Mouse (Mus musculus): ENCODE data around the gene Lce1k. TPM values are rescaled to one million over a fixed set of nuclear protein-coding genes. Genes with fewer than 3 reads are reported as not detected.

The Lce1k gene
- polyA plus RNA-seq (2015; fragmentation: Illumina TruSeq; extraction: RNeasy Lipid Tissue Mini Kit (QIAGEN cat#74804); ENCODE audit: insufficient read depth, low replicate concordance), result not detected

DNA sequence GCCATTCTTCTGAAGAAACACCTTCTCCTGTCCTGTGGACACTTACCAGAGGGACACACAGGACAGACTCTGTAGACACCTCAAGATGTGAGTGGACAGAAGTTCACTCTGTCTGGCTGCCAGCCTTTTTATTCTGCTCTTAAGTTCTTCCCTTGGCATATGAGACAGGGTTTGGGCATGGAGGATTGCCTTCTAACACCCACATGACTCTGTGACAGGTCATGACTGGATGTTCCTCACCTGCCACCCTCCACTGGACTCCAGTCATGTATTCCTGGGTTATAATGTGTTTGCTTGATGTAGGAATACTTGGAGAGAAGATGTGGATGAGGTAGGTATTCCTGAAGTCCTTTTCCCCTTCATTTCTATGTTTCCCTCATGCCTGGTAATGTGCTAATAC, at the start of gene Lce1k:
Gene Lce1k (minus strand): TSS at position 101 of the 400 bp plus-strand sequence.

DNA sequence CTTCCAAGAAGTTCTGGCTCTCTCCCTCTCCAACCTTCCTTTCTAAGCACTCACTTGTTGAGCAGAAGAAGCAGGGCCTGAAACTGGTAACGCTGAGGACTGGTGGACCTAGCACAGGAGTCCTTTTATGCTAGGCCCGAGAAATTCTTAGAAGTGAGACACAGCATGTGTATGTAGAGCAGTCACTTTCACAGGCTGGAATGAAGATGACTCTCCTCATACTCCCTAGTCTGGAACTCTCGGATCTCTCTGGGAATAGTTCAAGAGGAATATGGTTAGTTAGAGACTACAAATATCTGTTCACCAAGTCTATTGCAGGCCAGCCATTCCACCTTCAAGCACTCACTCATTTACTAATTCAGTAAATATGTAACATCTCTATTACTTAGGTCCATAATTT, 43.5 kb upstream of the Lce1k start, which contains the start of gene Lce1l:
Gene Lce1l (minus strand): TSS at position 101 of the 400 bp plus-strand sequence.

DNA sequence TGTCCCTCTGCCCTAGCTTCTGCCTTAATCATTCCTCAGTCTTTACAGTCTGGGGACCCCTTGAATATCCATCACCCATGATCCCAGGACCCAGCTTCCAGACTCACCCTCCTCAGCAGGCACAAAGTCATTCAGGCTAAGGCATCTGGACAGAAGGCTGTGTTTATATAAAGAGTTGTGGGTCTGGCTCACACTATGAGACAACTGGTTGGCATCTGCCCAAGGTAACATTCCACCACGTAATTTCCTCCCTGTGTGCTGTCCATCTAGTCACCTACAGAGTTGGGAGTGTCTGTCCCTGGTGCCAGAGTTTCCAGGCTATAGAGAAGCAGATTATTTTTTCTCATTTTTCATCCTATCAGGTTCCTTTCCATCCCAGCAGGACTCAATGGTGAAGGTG, 19.4 kb upstream of the Lce1k start, which contains the start of gene Kprp:
Gene Kprp (minus strand): TSS at position 140 of the 400 bp plus-strand sequence.

DNA sequence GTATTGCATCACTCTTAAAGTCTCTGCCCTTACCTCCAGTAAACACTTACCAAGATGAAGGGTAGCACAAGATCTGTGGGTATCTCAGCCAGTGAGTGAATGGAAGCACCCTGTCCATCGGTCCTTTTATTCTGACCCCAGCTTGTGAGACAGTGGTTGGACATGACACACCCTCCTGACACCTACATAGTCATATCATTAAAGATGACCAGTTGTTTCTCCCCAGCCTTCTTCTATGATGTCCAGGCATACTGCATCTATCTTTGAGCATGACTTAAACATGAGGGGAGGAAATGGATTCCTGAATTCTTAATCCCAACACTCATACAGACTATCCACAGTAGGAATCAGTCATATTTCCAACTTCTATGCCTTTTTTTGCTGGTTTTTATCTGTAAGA, 17.3 kb downstream of the Lce1k start, which contains the start of gene Lce1j:
Gene Lce1j (minus strand): TSS at position 101 of the 400 bp plus-strand sequence.

DNA sequence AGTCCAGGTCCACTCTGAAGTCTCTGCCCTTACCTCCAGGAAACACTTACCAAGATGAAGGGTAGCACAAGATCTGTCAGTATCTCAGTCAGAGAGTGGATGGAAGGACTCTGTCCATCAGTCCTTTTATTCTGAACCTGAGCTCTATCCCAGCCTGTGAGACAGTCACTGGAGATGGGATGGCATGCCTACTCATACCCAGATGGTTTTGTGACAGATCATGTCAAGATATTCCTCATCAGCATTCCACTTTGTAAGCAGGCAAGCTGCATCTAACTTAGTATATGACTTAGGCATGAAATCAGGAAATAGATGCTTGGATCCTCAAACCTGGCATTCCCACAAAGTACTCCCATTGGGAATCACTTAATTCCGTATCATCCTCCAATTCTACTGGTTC, 28.9 kb downstream of the Lce1k start, which contains the start of gene Lce1i:
Gene Lce1i (minus strand): TSS at position 101 of the 400 bp plus-strand sequence.

DNA sequence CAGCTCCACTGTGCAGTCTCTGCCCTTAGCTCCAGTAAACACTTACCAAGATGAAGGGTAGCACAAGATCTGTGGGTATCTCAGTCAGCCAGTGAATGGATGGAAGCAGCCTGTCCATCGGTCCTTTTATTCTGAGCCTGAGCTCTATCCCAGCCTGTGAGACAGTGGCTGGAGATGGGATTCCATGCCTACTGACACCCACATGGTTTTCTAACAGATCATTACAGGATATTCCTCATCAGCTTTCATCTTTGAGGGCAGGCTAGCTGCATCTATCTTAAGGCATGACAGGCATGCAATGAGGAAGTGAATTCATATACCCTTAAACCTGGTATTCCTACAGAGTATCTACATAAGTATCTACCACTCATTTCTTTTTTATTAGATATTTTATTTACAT, 42.7 kb downstream of the Lce1k start, which contains the start of gene Lce1h:
Gene Lce1h (minus strand): TSS at position 101 of the 400 bp plus-strand sequence.

Other genes starting within 250 kb of the Lce1k start
- gene Ivl, start 234.2 kb downstream of the Lce1k start, polyA plus RNA-seq (2015; fragmentation: Illumina TruSeq; extraction: RNeasy Lipid Tissue Mini Kit (QIAGEN cat#74804); ENCODE audit: insufficient read depth, low replicate concordance), result not detected
- not detected for gene Smcp, start 218.9 kb downstream of the Lce1k start, polyA plus RNA-seq (2015; fragmentation: Illumina TruSeq; extraction: RNeasy Lipid Tissue Mini Kit (QIAGEN cat#74804); ENCODE audit: insufficient read depth, low replicate concordance)
- not detected for gene 2210017I01Rik, start 200.4 kb downstream of the Lce1k start, polyA plus RNA-seq (2015; fragmentation: Illumina TruSeq; extraction: RNeasy Lipid Tissue Mini Kit (QIAGEN cat#74804); ENCODE audit: insufficient read depth, low replicate concordance)
- gene Lce6a, start 186.2 kb downstream of the Lce1k start, polyA plus RNA-seq (2015; fragmentation: Illumina TruSeq; extraction: RNeasy Lipid Tissue Mini Kit (QIAGEN cat#74804); ENCODE audit: insufficient read depth, low replicate concordance), result not detected
- gene Lce1a1, start 159.6 kb downstream of the Lce1k start, polyA plus RNA-seq (2015; fragmentation: Illumina TruSeq; extraction: RNeasy Lipid Tissue Mini Kit (QIAGEN cat#74804); ENCODE audit: insufficient read depth, low replicate concordance), result not detected
- gene Lce1b, start 151.0 kb downstream of the Lce1k start, polyA plus RNA-seq (2015; fragmentation: Illumina TruSeq; extraction: RNeasy Lipid Tissue Mini Kit (QIAGEN cat#74804); ENCODE audit: insufficient read depth, low replicate concordance), result not detected
- gene Lce1a2, start 137.6 kb downstream of the Lce1k start, polyA plus RNA-seq (2015; fragmentation: Illumina TruSeq; extraction: RNeasy Lipid Tissue Mini Kit (QIAGEN cat#74804); ENCODE audit: insufficient read depth, low replicate concordance), result not detected
- not detected for gene Lce1c, start 128.6 kb downstream of the Lce1k start, polyA plus RNA-seq (2015; fragmentation: Illumina TruSeq; extraction: RNeasy Lipid Tissue Mini Kit (QIAGEN cat#74804); ENCODE audit: insufficient read depth, low replicate concordance)
- not detected for gene Lce1d, start 120.7 kb downstream of the Lce1k start, polyA plus RNA-seq (2015; fragmentation: Illumina TruSeq; extraction: RNeasy Lipid Tissue Mini Kit (QIAGEN cat#74804); ENCODE audit: insufficient read depth, low replicate concordance)
- not detected for gene Lce1e, start 98.8 kb downstream of the Lce1k start, polyA plus RNA-seq (2015; fragmentation: Illumina TruSeq; extraction: RNeasy Lipid Tissue Mini Kit (QIAGEN cat#74804); ENCODE audit: insufficient read depth, low replicate concordance)
- not detected for gene Lce1f, start 87.5 kb downstream of the Lce1k start, polyA plus RNA-seq (2015; fragmentation: Illumina TruSeq; extraction: RNeasy Lipid Tissue Mini Kit (QIAGEN cat#74804); ENCODE audit: insufficient read depth, low replicate concordance)
- gene Gm38119, start 68.8 kb downstream of the Lce1k start, polyA plus RNA-seq (2015; fragmentation: Illumina TruSeq; extraction: RNeasy Lipid Tissue Mini Kit (QIAGEN cat#74804); ENCODE audit: insufficient read depth, low replicate concordance), result not detected
- gene Lce1g, start 55.6 kb downstream of the Lce1k start, polyA plus RNA-seq (2015; fragmentation: Illumina TruSeq; extraction: RNeasy Lipid Tissue Mini Kit (QIAGEN cat#74804); ENCODE audit: insufficient read depth, low replicate concordance), result not detected
- gene Lce1h, start 42.8 kb downstream of the Lce1k start, polyA plus RNA-seq (2015; fragmentation: Illumina TruSeq; extraction: RNeasy Lipid Tissue Mini Kit (QIAGEN cat#74804); ENCODE audit: insufficient read depth, low replicate concordance), result not detected
- not detected for gene Lce1i, start 29.0 kb downstream of the Lce1k start, polyA plus RNA-seq (2015; fragmentation: Illumina TruSeq; extraction: RNeasy Lipid Tissue Mini Kit (QIAGEN cat#74804); ENCODE audit: insufficient read depth, low replicate concordance)
- not detected for gene Lce1j, start 17.4 kb downstream of the Lce1k start, polyA plus RNA-seq (2015; fragmentation: Illumina TruSeq; extraction: RNeasy Lipid Tissue Mini Kit (QIAGEN cat#74804); ENCODE audit: insufficient read depth, low replicate concordance)
- not detected for gene Kprp, start 19.4 kb upstream of the Lce1k start, polyA plus RNA-seq (2015; fragmentation: Illumina TruSeq; extraction: RNeasy Lipid Tissue Mini Kit (QIAGEN cat#74804); ENCODE audit: insufficient read depth, low replicate concordance)
- gene Lce1l, start 43.4 kb upstream of the Lce1k start, polyA plus RNA-seq (2015; fragmentation: Illumina TruSeq; extraction: RNeasy Lipid Tissue Mini Kit (QIAGEN cat#74804); ENCODE audit: insufficient read depth, low replicate concordance), result not detected
- not detected for gene 2310050C09Rik, start 62.3 kb upstream of the Lce1k start, polyA plus RNA-seq (2015; fragmentation: Illumina TruSeq; extraction: RNeasy Lipid Tissue Mini Kit (QIAGEN cat#74804); ENCODE audit: insufficient read depth, low replicate concordance)
- gene Lce3a, start 118.3 kb upstream of the Lce1k start, polyA plus RNA-seq (2015; fragmentation: Illumina TruSeq; extraction: RNeasy Lipid Tissue Mini Kit (QIAGEN cat#74804); ENCODE audit: insufficient read depth, low replicate concordance), result not detected
- not detected for gene Lce3b, start 125.1 kb upstream of the Lce1k start, polyA plus RNA-seq (2015; fragmentation: Illumina TruSeq; extraction: RNeasy Lipid Tissue Mini Kit (QIAGEN cat#74804); ENCODE audit: insufficient read depth, low replicate concordance)
- not detected for gene Lce3c, start 136.6 kb upstream of the Lce1k start, polyA plus RNA-seq (2015; fragmentation: Illumina TruSeq; extraction: RNeasy Lipid Tissue Mini Kit (QIAGEN cat#74804); ENCODE audit: insufficient read depth, low replicate concordance)
- not detected for gene Lce3d, start 149.5 kb upstream of the Lce1k start, polyA plus RNA-seq (2015; fragmentation: Illumina TruSeq; extraction: RNeasy Lipid Tissue Mini Kit (QIAGEN cat#74804); ENCODE audit: insufficient read depth, low replicate concordance)
- not detected for gene Lce3e, start 159.2 kb upstream of the Lce1k start, polyA plus RNA-seq (2015; fragmentation: Illumina TruSeq; extraction: RNeasy Lipid Tissue Mini Kit (QIAGEN cat#74804); ENCODE audit: insufficient read depth, low replicate concordance)
- gene Lce3f, start 184.3 kb upstream of the Lce1k start, polyA plus RNA-seq (2015; fragmentation: Illumina TruSeq; extraction: RNeasy Lipid Tissue Mini Kit (QIAGEN cat#74804); ENCODE audit: insufficient read depth, low replicate concordance), result not detected
- gene Crct1, start 207.8 kb upstream of the Lce1k start, polyA plus RNA-seq (2015; fragmentation: Illumina TruSeq; extraction: RNeasy Lipid Tissue Mini Kit (QIAGEN cat#74804); ENCODE audit: insufficient read depth, low replicate concordance), result not detected
- gene Lce1m, start 211.2 kb upstream of the Lce1k start, polyA plus RNA-seq (2015; fragmentation: Illumina TruSeq; extraction: RNeasy Lipid Tissue Mini Kit (QIAGEN cat#74804); ENCODE audit: insufficient read depth, low replicate concordance), result not detected